Mouse (Mus musculus) stomach, embryonic 14.5 days (tissue): ENCODE data around the gene Ddr2. TPM values are rescaled to one million over a fixed set of nuclear protein-coding genes. Genes with fewer than 3 reads are reported as not detected.

Experiments
- ATAC-seq: fragments of 200-750 bp; cut with Nextera tagmentation; 2 replicates; pipeline ENCODE4 v1.8.0; 2017; ENCODE audit warnings: low read depth, moderate TSS enrichment; ENCODE audit not compliant: insufficient number of reproducible peaks, insufficient read depth, low FRiP score
- H3K27ac ChIP-seq: fragments of 300-500 bp; sonication (generic); 2 replicates; pipeline ENCODE4 v1.5.1; 2014; ENCODE audit warnings: mild to moderate bottlenecking, low read length, moderate library complexity, mixed read lengths
- H3K27me3 ChIP-seq: fragments of 300-500 bp; sonication (generic); 2 replicates; pipeline ENCODE4 v1.6.1; 2014; ENCODE audit warnings: low read length, control low read depth, mixed read lengths; ENCODE audit not compliant: control insufficient read depth, insufficient read depth
- H3K36me3 ChIP-seq: fragments of 300-500 bp; sonication (generic); 2 replicates; pipeline ENCODE4 v1.6.1; 2014; ENCODE audit warnings: mild to moderate bottlenecking, control low read depth, low read length, moderate library complexity, mixed read lengths; ENCODE audit not compliant: control insufficient read depth, insufficient read depth
- H3K4me1 ChIP-seq: fragments of 300-500 bp; sonication (generic); 2 replicates; pipeline ENCODE4 v1.6.1; 2014; ENCODE audit warnings: low read length, control low read depth, mixed read lengths; ENCODE audit not compliant: control insufficient read depth, insufficient read depth
- H3K4me2 ChIP-seq: fragments of 300-500 bp; sonication (generic); replicated peaks from 2 replicates; pipeline ENCODE4 v1.6.1; 2014; ENCODE audit warnings: low read depth, low read length, control low read depth
- H3K4me3 ChIP-seq: fragments of 300-500 bp; sonication (generic); 2 replicates; pipeline ENCODE4 v1.5.1; 2014; ENCODE audit warnings: low read depth, low read length, control low read depth
- H3K9ac ChIP-seq: fragments of 300-500 bp; sonication (generic); replicated peaks from 2 replicates; pipeline ENCODE4 v1.6.1; 2014; ENCODE audit warnings: low read depth, mild to moderate bottlenecking, control low read depth, low read length, moderate library complexity, mixed read lengths
- H3K9me3 ChIP-seq: fragments of 300-500 bp; sonication (generic); 2 replicates; pipeline ENCODE4 v1.6.1; 2016; ENCODE audit warnings: low read depth, low read length, control low read depth; ENCODE audit not compliant: control insufficient read depth
- WGBS: fragments of 180-500 bp; shearing (Covaris S2); extraction: QIAGEN DNeasy Blood & Tissue Kit; methylation state at CpG from one replicate; pipeline ENCODE4 v1.1.7; 2014; 5-methylcytosine and 5-hydroxymethylcytosine counted together
- polyA plus RNA-seq: library from polyadenylated mRNA; unstranded; fragments of >200 nt; fragmentation: Nextera tagmentation; extraction: Ambion mirVana; gene quantifications from 2 replicates; pipeline ENCODE4 v1.2.1, GENCODE M21; 2014

The Ddr2 gene
- polyA plus RNA-seq, 1 experiment from 2014 or later, result 60.4 TPM

DNA sequence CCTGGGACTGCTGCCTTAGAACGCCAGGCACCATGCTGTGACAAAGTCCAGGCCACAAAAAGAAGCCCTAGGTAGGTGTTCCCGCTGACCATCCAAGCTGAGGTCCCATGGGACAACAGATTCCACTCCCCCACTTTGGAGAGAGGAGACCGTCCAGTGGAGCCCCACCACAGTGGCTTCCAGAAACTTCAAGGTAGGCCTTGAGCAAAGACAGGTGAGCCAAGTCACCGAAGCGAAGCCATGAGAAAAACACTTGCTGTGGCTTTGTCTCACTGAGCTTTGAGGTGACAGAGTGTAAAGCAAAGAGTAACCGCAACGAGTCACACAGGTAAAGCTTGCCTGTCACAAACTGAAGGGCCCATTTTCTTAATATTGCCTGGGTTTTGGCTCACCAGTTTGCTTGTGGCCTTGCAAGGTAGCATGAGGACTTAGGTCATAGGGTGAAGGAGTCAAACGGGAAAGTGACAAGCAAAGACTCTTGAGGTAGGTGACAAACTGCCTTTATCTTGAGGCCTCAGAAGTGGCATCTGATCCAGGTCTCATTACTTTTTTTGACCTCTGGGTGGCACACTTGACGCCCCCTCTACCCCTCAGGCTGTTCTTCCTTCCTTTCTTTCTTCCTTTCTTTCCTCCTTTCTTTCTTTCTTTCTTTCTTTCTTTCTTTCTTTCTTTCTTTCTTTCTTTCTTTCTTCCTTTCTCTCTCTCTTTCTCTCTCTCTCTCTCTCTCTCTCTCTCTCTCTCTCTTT is 65.7 kb downstream of the Ddr2 start:
- Histone ChIP-seq H3K9me3 (no peaks in the 10 kb centered on the region), H3K4me1 (no peaks in the 10 kb centered on the region), H3K27ac (no peak overlapping the region), H3K4me3 (no peak overlapping the region), H3K9ac (no peak overlapping the region), H3K36me3 (no peaks in the 10 kb centered on the region), H3K27me3 (no peaks in the 10 kb centered on the region), H3K4me2 (no peak overlapping the region)
- ATAC-seq, result no peak
- 73% methylated on average over 9 of the region's 9 CpGs for WGBS

DNA sequence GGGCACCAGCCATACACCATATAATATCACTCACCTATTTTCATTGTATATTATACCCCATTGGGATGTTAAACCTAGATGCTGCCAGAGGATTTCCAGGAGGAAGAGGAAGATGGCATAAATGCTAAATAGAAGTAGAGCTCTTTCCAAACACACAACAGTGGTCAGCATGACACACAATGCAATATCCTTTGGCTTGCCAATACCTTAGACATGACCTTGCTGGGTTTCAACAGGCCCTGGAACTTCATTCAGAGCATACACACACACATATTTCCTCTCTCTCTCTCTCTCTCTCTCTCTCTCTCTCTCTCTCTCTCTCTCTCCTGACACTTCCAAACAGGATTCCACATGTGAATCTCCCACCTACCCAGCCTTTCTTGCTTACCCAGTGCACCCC is 66.8 kb downstream of the Ddr2 start:
- no peaks in the 10 kb centered on the region for H3K4me1 ChIP-seq
- H3K36me3 ChIP-seq, result no peaks in the 10 kb centered on the region
- no peak overlapping the region for H3K4me3 ChIP-seq
- no peaks in the 10 kb centered on the region for H3K9me3 ChIP-seq
- no peak overlapping the region for H3K27ac ChIP-seq
- ATAC-seq, result no peak
- no peak overlapping the region for H3K9ac ChIP-seq
- H3K4me2 ChIP-seq, result no peak overlapping the region
- H3K27me3 ChIP-seq, result no peaks in the 10 kb centered on the region

DNA sequence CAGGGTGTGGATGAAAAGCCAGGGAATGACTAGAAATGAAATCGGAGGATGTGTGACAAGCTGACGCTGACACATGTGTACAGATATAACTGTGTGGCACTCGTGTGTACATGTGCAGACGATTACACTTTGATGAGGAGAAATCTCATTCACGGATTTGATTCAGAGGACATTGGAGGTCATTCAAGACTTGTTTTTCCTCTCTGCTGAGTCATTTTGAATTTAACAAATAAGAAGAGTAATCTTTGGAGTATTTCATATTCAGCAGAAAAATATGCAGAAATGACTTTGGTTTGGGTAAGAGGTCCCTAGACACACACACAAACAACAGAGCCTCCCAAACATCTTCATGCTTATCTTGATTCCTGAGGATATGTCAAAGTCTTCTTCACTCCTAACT is 67.6 kb downstream of the Ddr2 start:
- Histone ChIP-seq H3K4me2 (no peak overlapping the region), H3K36me3 (no peaks in the 10 kb centered on the region), H3K27me3 (no peaks in the 10 kb centered on the region), H3K27ac (no peak overlapping the region), H3K9me3 (no peaks in the 10 kb centered on the region), H3K4me1 (no peaks in the 10 kb centered on the region), H3K9ac (no peak overlapping the region), H3K4me3 (no peak overlapping the region)
- WGBS, result 90% methylated on average over 5 of the region's 5 CpGs
- no peak for ATAC-seq

DNA sequence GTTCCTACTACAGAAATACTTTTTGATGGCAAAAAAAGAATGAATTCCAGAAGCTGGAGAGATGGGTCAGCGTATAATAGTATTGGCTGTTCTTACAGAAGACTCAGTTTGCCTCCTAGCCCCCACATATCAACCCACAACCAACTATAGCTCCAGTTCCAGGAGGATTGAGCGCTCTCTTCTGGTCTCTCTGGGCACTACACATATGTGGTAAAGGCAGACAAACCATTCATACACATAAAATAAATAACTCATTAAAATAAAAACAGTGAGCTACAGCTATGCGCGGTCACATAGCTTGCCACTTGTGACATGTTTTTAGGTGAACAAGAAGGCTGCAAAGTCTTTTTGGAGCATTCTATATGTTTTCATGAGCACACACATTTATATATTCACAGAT is 71.2 kb downstream of the Ddr2 start:
- Histone ChIP-seq H3K9me3 (no peaks in the 10 kb centered on the region), H3K36me3 (no peaks in the 10 kb centered on the region), H3K27ac (no peak overlapping the region), H3K9ac (no peak overlapping the region), H3K4me3 (no peak overlapping the region), H3K4me2 (no peak overlapping the region), H3K4me1 (no peaks in the 10 kb centered on the region), H3K27me3 (no peaks in the 10 kb centered on the region)
- no peak for ATAC-seq
- WGBS, result 71% methylated on average over 4 of the region's 4 CpGs

DNA sequence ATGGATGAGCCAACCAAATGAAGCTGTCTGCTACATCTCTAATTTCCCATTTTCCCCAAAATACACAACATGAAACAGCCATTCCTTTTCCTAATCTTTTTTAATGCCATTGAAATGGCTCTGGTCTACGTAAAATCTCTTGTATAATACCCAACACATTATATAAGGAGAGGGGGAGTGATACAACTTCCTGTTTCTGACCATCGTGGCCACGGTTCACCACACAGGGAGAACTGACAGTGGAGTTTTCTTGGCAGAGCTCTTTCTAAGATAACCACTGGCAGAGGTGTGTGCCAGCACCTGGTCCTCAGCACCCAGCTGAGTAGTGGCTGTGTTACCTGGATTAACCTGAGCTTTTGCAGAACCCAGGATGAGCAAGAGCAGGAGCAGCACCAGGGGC is 75.0 kb downstream of the Ddr2 start:
- ATAC-seq, result no peak
- no peak overlapping the region for H3K27ac ChIP-seq
- H3K9me3 ChIP-seq, result no peaks in the 10 kb centered on the region
- WGBS, result 72% methylated on average over 3 of the region's 3 CpGs
- H3K9ac ChIP-seq, result no peak overlapping the region
- no peaks in the 10 kb centered on the region for H3K36me3 ChIP-seq
- no peak overlapping the region for H3K4me3 ChIP-seq
- no peak overlapping the region for H3K4me2 ChIP-seq
- H3K27me3 ChIP-seq, result no peaks in the 10 kb centered on the region
- no peaks in the 10 kb centered on the region for H3K4me1 ChIP-seq

DNA sequence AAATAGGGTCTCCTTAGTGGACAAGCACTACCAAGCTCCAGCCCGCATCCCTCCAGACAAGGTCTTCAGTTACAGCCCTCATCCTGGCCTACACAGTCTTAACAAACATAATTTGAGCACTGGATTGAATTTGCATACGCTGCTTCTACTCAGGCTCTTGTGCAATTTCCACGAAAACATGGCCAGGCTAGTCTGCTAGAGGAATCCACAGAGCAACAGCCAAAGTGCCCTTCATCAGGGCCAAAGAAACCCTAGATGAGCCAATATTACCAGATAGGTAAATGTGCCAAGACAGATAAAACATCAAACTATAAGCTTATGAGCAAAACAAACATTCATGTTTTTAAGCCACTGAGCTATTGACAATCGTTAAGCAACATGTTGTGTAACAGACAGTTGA is 75.6 kb downstream of the Ddr2 start:
- no peaks in the 10 kb centered on the region for H3K4me1 ChIP-seq
- no peaks in the 10 kb centered on the region for H3K27me3 ChIP-seq
- H3K36me3 ChIP-seq, result no peaks in the 10 kb centered on the region
- H3K4me2 ChIP-seq, result no peak overlapping the region
- no peak overlapping the region for H3K27ac ChIP-seq
- H3K4me3 ChIP-seq, result no peak overlapping the region
- H3K9me3 ChIP-seq, result no peaks in the 10 kb centered on the region
- 91% methylated on average over 4 of the region's 4 CpGs for WGBS
- no peak overlapping the region for H3K9ac ChIP-seq
- no peak for ATAC-seq

DNA sequence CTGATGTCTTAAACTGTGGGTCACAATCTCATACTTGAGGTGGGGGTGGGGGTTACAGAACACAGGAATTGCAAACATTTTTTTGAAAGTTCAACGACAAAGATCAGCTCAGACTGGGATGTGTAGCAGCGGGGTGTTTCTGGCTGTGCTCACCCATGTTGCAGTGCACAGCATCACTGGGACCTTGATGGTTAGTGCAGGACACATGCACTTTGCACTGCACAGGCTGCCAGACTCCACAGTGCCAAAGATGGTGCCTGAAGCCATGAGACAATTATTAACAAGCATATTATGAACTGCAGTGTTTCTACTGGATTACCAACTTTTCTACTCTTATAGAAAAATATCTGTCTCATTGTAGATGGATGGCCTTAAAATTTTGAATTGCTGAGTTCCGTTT is 78.9 kb downstream of the Ddr2 start:
- no peak for ATAC-seq
- Histone ChIP-seq H3K27me3 (no peaks in the 10 kb centered on the region), H3K9me3 (no peaks in the 10 kb centered on the region), H3K4me1 (no peaks in the 10 kb centered on the region), H3K4me3 (no peak overlapping the region), H3K4me2 (no peak overlapping the region), H3K27ac (no peak overlapping the region), H3K36me3 (no peaks in the 10 kb centered on the region), H3K9ac (no peak overlapping the region)
- WGBS, result 83% methylated on average over 3 of the region's 3 CpGs

DNA sequence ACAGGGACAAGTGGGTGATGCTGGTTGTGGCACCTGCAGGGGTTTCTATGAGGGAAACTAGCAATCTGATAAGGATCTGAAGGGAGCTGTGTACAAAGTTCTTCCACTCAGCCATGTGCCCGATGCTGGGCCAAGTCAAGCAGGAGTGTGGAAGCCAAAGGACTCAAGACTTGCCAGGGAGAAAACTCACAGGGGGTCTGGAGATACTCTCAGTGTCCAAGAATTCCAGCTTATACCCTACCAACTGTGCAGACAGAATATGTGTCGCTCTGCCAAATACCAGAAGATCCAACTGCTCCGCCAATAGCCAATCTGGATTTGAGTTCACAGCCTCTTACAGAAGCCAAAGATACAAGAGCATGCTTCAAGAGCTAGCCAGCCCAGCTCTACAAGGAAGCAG is 95.8 kb downstream of the Ddr2 start:
- Histone ChIP-seq H3K4me3 (no peak overlapping the region), H3K9me3 (peaks cover 24% of the 10 kb centered on the region), H3K27me3 (no peaks in the 10 kb centered on the region), H3K9ac (no peak overlapping the region), H3K36me3 (no peaks in the 10 kb centered on the region), H3K4me1 (no peaks in the 10 kb centered on the region), H3K27ac (no peak overlapping the region), H3K4me2 (no peak overlapping the region)
- 91% methylated on average over 3 of the region's 3 CpGs for WGBS
- no peak for ATAC-seq
